Mouse (Mus musculus): ENCODE measurements around the gene Camk1d. TPM values are rescaled to one million over a fixed set of nuclear protein-coding genes. Genes with fewer than 3 reads are reported as not detected.

Gene Camk1d
- total RNA-seq (2017), result 24.0 to 36.7 TPM (median 29.4 TPM) in 3 replicates

- peak; percentile 65 for ATAC-seq (replicated peaks; ENCODE audit: insufficient number of reproducible peaks, low FRiP score, low TSS enrichment, poor library complexity, severe bottlenecking)
These were observed at the start of gene Camk1d for GRCm38 (mm10) chr2:5714211-5715053. Camk1d (minus strand) TSS chr2:5714515.

- no peak for ATAC-seq (replicated peaks; ENCODE audit: insufficient number of reproducible peaks, low FRiP score, low TSS enrichment, poor library complexity, severe bottlenecking)
These were observed 47.7 kb upstream of the Camk1d start for GRCm38 (mm10) chr2:5762031-5762430.

GRCm38 (mm10) chr2:5760479-5761008, 46.2 kb upstream of the Camk1d start:
- ATAC-seq (replicated peaks; ENCODE audit: insufficient number of reproducible peaks, low FRiP score, low TSS enrichment, poor library complexity, severe bottlenecking), result no peak

- no peak for ATAC-seq (replicated peaks; ENCODE audit: insufficient number of reproducible peaks, low FRiP score, low TSS enrichment, poor library complexity, severe bottlenecking)
These were observed 44.3 kb upstream of the Camk1d start for GRCm38 (mm10) chr2:5758569-5758968.

GRCm38 (mm10) chr2:5750872-5751271, 36.6 kb upstream of the Camk1d start:
- ATAC-seq (replicated peaks; ENCODE audit: insufficient number of reproducible peaks, low FRiP score, low TSS enrichment, poor library complexity, severe bottlenecking), result no peak

GRCm38 (mm10) chr2:5749210-5749609, 34.9 kb upstream of the Camk1d start:
- ATAC-seq (replicated peaks; ENCODE audit: insufficient number of reproducible peaks, low FRiP score, low TSS enrichment, poor library complexity, severe bottlenecking), result no peak

GRCm38 (mm10) chr2:5747545-5748043, 33.3 kb upstream of the Camk1d start:
- ATAC-seq (replicated peaks; ENCODE audit: insufficient number of reproducible peaks, low FRiP score, low TSS enrichment, poor library complexity, severe bottlenecking), result no peak

GRCm38 (mm10) chr2:5746529-5746928, 32.2 kb upstream of the Camk1d start:
- no peak for ATAC-seq (replicated peaks; ENCODE audit: insufficient number of reproducible peaks, low FRiP score, low TSS enrichment, poor library complexity, severe bottlenecking)

GRCm38 (mm10) chr2:5743886-5744285, 29.6 kb upstream of the Camk1d start:
- ATAC-seq (replicated peaks; ENCODE audit: insufficient number of reproducible peaks, low FRiP score, low TSS enrichment, poor library complexity, severe bottlenecking), result no peak

GRCm38 (mm10) chr2:5740913-5741312, 26.6 kb upstream of the Camk1d start:
- no peak for ATAC-seq (replicated peaks; ENCODE audit: insufficient number of reproducible peaks, low FRiP score, low TSS enrichment, poor library complexity, severe bottlenecking)

GRCm38 (mm10) chr2:5735881-5736280, 21.6 kb upstream of the Camk1d start:
- no peak for ATAC-seq (replicated peaks; ENCODE audit: insufficient number of reproducible peaks, low FRiP score, low TSS enrichment, poor library complexity, severe bottlenecking)

GRCm38 (mm10) chr2:5733300-5734085, 19.2 kb upstream of the Camk1d start:
- ATAC-seq (replicated peaks; ENCODE audit: insufficient number of reproducible peaks, low FRiP score, low TSS enrichment, poor library complexity, severe bottlenecking), result no peak

GRCm38 (mm10) chr2:5732047-5732446, 17.7 kb upstream of the Camk1d start:
- ATAC-seq (replicated peaks; ENCODE audit: insufficient number of reproducible peaks, low FRiP score, low TSS enrichment, poor library complexity, severe bottlenecking), result no peak

GRCm38 (mm10) chr2:5730364-5730792, 16.1 kb upstream of the Camk1d start:
- ATAC-seq (replicated peaks; ENCODE audit: insufficient number of reproducible peaks, low FRiP score, low TSS enrichment, poor library complexity, severe bottlenecking), result no peak

- no peak for ATAC-seq (replicated peaks; ENCODE audit: insufficient number of reproducible peaks, low FRiP score, low TSS enrichment, poor library complexity, severe bottlenecking)
These were observed 15.6 kb upstream of the Camk1d start for GRCm38 (mm10) chr2:5729931-5730330.

GRCm38 (mm10) chr2:5725028-5725701, 10.8 kb upstream of the Camk1d start:
- no peak for ATAC-seq (replicated peaks; ENCODE audit: insufficient number of reproducible peaks, low FRiP score, low TSS enrichment, poor library complexity, severe bottlenecking)

- no peak for ATAC-seq (replicated peaks; ENCODE audit: insufficient number of reproducible peaks, low FRiP score, low TSS enrichment, poor library complexity, severe bottlenecking)
These were observed 3.4 kb upstream of the Camk1d start for GRCm38 (mm10) chr2:5717675-5718074.

- no peak for ATAC-seq (replicated peaks; ENCODE audit: insufficient number of reproducible peaks, low FRiP score, low TSS enrichment, poor library complexity, severe bottlenecking)
These were observed 1.2 kb upstream of the Camk1d start for GRCm38 (mm10) chr2:5715544-5715943.

GRCm38 (mm10) chr2:5715054-5715410, 717 bp upstream of the Camk1d start:
- ATAC-seq (replicated peaks; ENCODE audit: insufficient number of reproducible peaks, low FRiP score, low TSS enrichment, poor library complexity, severe bottlenecking), result no peak; the same call in 1 of the 2 replicates

All from monocyte, adult 5-6 weeks (primary cell).